Mouse (Mus musculus) cortical plate, adult 2 months (tissue): ENCODE results near the gene Obsl1.

ENCODE experiments used
- CTCF ChIP-seq: fragments of 200-500 bp; IDR thresholded peaks from 2 replicates; pipeline ENCODE4 v1.5.1; 2011; ENCODE audit warnings: mild to moderate bottlenecking, control low read depth, low read length; ENCODE audit not compliant: insufficient read depth; ENCODE audit errors: extremely low read depth
- POLR2A ChIP-seq: fragments of 200-500 bp; IDR thresholded peaks from 2 replicates; pipeline ENCODE4 v1.6.1; 2011; ENCODE audit warnings: mild to moderate bottlenecking, low read length, control low read depth; ENCODE audit not compliant: insufficient read depth; ENCODE audit errors: extremely low read depth

- no peak for TF ChIP-seq CTCF
- TF ChIP-seq POLR2A, result no peak
Observed at GRCm38 (mm10) chr1:75549289-75550279, 43.3 kb upstream of the Obsl1 start.
